Mouse (Mus musculus) macrophage (primary cell): ENCODE data around the gene Uhrf2. TPM values are rescaled to one million over a fixed set of nuclear protein-coding genes. Genes with fewer than 3 reads are reported as not detected.
A peak's percentile ranks its signal among the peaks of the same experiment; 100 is the strongest.

ENCODE experiments used
- H3K27ac ChIP-seq: fragments of 350-480 bp; formaldehyde crosslinking; 2 replicates; pipeline ENCODE4 v1.9.0; 2021
- H3K36me3 ChIP-seq: fragments of 350-480 bp; formaldehyde crosslinking; 2 replicates; pipeline ENCODE4 v1.9.0; 2021; ENCODE audit errors: inconsistent target
- H3K4me3 ChIP-seq: fragments of 350-480 bp; formaldehyde crosslinking; 2 replicates; pipeline ENCODE4 v1.9.0; 2021; ENCODE audit errors: inconsistent target
- H3K79me2 ChIP-seq: fragments of 350-480 bp; formaldehyde crosslinking; 2 replicates; pipeline ENCODE4 v1.9.0; 2021; ENCODE audit errors: inconsistent target
- WGBS: methylation state at CpG from one replicate; pipeline ENCODE4 v1.1.7; 2026; ENCODE audit warnings: inconsistent platforms; ENCODE audit not compliant: missing documents; 5-methylcytosine and 5-hydroxymethylcytosine counted together
- polyA plus RNA-seq: library from polyadenylated mRNA; stranded (reverse); fragments of 250-400 nt; gene quantifications from 3 replicates; pipeline ENCODE4 v1.2.4, GENCODE M21; 2018; ENCODE audit warnings: inconsistent platforms

The Uhrf2 gene
- polyA plus RNA-seq, 1 experiment from 2014 or later: 57.4 TPM

GRCm38 (mm10) chr19:30100571-30100970 is 70.3 kb downstream of the Uhrf2 start:
- WGBS: 96% methylated on average over 12 of the region's 12 CpGs
- no peaks in the 10 kb centered on the region for H3K79me2 ChIP-seq
- H3K4me3 ChIP-seq: no peak overlapping the region
- H3K27ac ChIP-seq: no peak overlapping the region
- no peaks in the 10 kb centered on the region for H3K36me3 ChIP-seq

- Histone ChIP-seq H3K36me3 (no peaks in the 10 kb centered on the region), H3K79me2 (no peaks in the 10 kb centered on the region), H3K27ac (no peak overlapping the region), H3K4me3 (no peak overlapping the region)
- 92% methylated on average over 6 of the region's 6 CpGs for WGBS
Measured at GRCm38 (mm10) chr19:30102620-30103019, 72.3 kb downstream of the Uhrf2 start.

DNA sequence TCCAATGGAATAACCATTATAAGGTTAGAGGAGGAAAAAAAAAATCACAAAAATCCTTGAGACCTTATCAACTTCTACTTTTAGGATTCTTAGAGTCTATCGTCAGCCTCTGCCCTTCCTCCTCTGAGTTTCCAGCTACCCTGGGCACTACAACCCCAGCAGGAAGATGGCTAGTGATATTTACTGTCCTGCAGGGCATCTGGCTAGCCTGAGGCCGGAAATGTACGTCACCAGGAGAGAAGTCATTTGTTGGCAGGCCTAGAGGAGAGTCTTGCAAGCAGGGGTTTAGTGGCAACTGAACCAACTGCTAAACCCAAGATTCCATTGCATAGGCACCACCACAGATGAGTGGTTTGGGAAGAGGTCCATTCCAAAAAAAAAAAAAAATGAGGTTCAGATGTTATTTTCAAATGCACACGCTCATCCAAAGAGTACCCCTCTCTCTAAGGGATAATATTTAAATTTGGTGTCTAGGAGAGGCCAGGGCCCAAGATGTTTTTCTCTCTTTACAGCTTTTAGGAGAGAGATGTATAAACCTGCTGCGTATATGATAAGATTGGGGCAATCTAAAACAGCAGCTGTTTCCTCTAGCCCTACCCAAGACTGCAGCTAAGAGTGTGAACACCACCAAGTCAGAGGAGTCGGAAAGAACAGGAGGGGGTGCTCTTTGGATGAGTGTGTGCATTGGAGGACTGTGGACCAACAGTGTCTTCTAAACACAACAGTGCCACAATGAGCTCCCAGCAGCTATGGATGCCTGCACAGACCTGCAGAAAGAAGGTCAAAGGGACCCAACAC is 74.9 kb downstream of the Uhrf2 start:
- no peak overlapping the region for H3K4me3 ChIP-seq
- WGBS: 89% methylated on average over 6 of the region's 6 CpGs
- H3K79me2 ChIP-seq: no peaks in the 10 kb centered on the region

DNA sequence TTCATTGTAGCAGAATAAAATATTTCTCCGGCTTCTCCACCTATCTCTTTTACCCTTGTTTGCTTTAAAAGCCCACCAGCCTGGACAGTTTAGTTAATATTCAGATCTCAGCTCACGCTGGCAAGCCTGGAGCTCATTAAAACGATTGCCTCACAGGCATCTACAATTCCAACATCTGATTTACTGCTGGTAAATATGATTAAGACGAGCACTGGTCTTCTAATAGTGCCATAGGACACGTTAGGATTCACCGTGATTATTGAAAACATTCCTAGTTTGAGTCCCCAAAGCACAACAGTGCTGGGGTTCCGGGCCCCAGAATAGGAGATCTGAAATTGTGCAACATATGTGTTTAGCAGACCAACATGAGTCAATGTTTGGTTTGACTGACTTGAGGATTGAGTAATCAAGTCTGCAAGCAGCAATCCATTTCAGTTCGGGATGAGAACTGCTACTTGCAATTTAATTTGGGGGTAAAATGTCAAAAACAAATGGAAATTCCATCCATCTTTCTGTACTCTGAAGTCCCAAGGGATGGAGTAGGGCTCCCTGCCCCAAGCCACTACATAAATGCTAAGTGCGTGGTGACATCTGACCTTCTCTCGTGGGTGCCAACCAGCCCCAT is 77.0 kb downstream of the Uhrf2 start:
- WGBS: 58% methylated on average over 10 of the region's 10 CpGs
- Histone ChIP-seq H3K4me3 (no peak overlapping the region), H3K36me3 (no peaks in the 10 kb centered on the region)

More for the DNA sequence above, 74.9 kb downstream of the Uhrf2 start:
- no peaks in the 10 kb centered on the region for H3K36me3 ChIP-seq
- no peak overlapping the region for H3K27ac ChIP-seq

DNA sequence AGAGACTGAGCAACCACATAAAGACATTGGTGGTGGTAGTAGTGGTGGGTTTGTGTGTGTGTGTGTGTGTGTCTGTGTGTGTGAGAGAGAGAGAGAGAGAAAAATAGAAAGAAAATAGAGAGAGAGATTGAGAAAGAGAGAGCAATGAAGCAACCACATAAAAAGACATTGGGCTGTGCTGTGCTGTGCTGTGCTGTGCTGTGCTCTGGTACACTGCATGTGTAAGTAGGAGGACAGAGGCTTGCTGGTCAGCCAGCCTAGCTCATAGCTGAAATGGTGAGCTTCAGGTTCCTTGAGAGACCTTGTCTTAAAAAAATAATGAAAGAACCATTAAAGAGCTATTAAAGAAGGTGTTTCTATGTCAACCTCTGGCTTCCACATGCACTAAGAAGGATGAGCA is 78.3 kb downstream of the Uhrf2 start:
- Histone ChIP-seq H3K4me3 (no peak overlapping the region), H3K79me2 (no peaks in the 10 kb centered on the region), H3K27ac (no peak overlapping the region), H3K36me3 (no peaks in the 10 kb centered on the region)

More for the DNA sequence above, 77.0 kb downstream of the Uhrf2 start:
- Histone ChIP-seq H3K27ac (peak overlapping the region; percentile 40), H3K79me2 (no peaks in the 10 kb centered on the region)

- no peaks in the 10 kb centered on the region for H3K36me3 ChIP-seq
- H3K79me2 ChIP-seq: no peaks in the 10 kb centered on the region
- 96% methylated on average over 6 of the region's 6 CpGs for WGBS
- H3K27ac ChIP-seq: no peak overlapping the region
- no peak overlapping the region for H3K4me3 ChIP-seq
Measured at GRCm38 (mm10) chr19:30109122-30109521, 78.8 kb downstream of the Uhrf2 start.

DNA sequence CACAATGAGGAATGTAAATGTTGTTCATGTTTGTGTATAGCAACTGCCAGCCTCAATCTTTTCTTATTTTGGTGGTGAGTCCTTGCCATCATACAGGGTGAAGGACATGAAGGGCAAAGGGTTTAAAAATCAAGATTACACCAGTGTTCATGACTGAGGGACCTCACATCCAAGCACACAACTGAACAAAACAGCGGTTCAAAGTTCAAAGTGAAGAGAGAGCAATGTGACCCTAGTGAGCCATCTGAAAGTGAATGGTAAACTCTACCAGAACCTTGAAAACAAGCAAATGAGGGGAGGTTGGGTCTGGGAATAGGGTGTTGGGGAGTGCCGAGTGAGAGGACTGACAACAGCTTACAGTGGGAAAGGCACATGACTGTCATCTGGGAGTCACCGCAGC is 81.1 kb downstream of the Uhrf2 start:
- H3K36me3 ChIP-seq: no peaks in the 10 kb centered on the region
- no peak overlapping the region for H3K27ac ChIP-seq
- H3K79me2 ChIP-seq: no peaks in the 10 kb centered on the region
- WGBS: 96% methylated on average over 3 of the region's 3 CpGs
- no peak overlapping the region for H3K4me3 ChIP-seq

DNA sequence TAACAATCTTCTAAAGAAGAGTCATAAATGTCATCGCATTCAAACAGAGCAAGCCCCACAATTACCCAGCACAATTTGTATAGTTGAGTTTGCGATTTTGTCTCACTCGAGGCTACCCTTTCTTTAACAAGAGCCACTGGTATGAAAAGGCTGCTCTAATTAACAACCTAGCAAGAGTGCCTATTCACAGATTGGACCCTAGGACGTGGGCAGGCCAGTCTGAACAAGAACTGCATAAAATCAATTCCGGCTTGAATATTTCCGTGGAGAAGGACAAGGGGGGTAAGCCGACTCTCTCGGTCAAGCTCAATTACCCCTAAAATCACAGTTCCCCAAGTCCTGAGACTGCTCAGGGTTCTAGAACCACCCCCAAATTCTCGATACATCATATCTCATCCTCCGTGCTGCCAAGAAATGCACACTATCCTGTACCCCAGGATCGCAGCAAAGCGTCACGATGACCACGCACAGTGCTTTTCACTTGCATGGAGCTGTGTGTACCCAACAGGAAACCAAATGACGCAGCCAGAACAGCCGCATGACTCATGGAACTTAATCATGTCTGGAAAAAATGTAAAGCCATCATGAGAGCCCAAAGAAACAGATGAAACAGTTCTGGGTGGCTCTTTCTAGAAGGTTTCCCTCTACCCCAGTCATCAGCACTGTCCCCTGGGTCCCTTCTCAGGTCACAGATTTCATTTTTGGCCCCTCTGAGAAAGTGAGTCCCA is 82.8 kb downstream of the Uhrf2 start:
- 86% methylated on average over 16 of the region's 16 CpGs for WGBS
- Histone ChIP-seq H3K79me2 (no peaks in the 10 kb centered on the region), H3K27ac (no peak overlapping the region), H3K36me3 (no peaks in the 10 kb centered on the region), H3K4me3 (no peak overlapping the region)

GRCm38 (mm10) chr19:30114919-30115441 is 84.7 kb downstream of the Uhrf2 start:
- Histone ChIP-seq H3K79me2 (no peaks in the 10 kb centered on the region), H3K36me3 (no peaks in the 10 kb centered on the region), H3K27ac (no peak overlapping the region), H3K4me3 (no peak overlapping the region)
- 80% methylated on average over 14 of the region's 14 CpGs for WGBS

GRCm38 (mm10) chr19:30115606-30116005 is 85.3 kb downstream of the Uhrf2 start:
- H3K27ac ChIP-seq: no peak overlapping the region
- H3K36me3 ChIP-seq: no peaks in the 10 kb centered on the region
- no peak overlapping the region for H3K4me3 ChIP-seq
- H3K79me2 ChIP-seq: no peaks in the 10 kb centered on the region
- 98% methylated on average over 4 of the region's 5 CpGs for WGBS

DNA sequence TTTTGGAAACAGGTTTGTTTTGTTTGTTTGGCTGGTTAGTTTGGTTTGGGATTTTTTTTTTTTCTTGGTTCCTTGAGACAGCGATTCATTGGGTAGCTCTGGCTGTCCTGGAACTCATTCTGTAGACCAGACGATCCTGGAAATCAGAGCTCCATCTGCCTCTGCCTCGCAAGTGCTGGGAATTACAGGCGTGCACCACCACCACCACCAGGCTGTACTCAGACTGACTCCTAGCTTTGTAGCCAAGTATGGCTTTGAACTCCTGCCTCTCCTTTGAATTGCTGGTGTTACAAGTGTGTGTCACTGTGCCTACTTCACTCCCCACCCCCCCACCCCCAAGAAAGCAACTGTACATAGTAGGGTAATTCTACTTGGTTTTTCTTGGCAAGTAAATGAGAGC is 86.9 kb downstream of the Uhrf2 start:
- Histone ChIP-seq H3K36me3 (no peaks in the 10 kb centered on the region), H3K4me3 (no peak overlapping the region), H3K79me2 (no peaks in the 10 kb centered on the region), H3K27ac (no peak overlapping the region)
- WGBS: 85% methylated on average over 3 of the region's 4 CpGs

- Histone ChIP-seq H3K4me3 (no peak overlapping the region), H3K27ac (no peak overlapping the region), H3K36me3 (no peaks in the 10 kb centered on the region), H3K79me2 (no peaks in the 10 kb centered on the region)
- 79% methylated on average over 9 of the region's 9 CpGs for WGBS
Measured at GRCm38 (mm10) chr19:30117775-30118174, 87.5 kb downstream of the Uhrf2 start.

- H3K4me3 ChIP-seq: no peak overlapping the region
- H3K79me2 ChIP-seq: no peaks in the 10 kb centered on the region
- WGBS: 87% methylated on average over 14 of the region's 17 CpGs
- H3K36me3 ChIP-seq: no peaks in the 10 kb centered on the region
- H3K27ac ChIP-seq: no peak overlapping the region
Measured at GRCm38 (mm10) chr19:30118344-30119312, 88.3 kb downstream of the Uhrf2 start.
